ENCODE assay signal across 28 mouse cellular contexts in the genomic region with DNA sequence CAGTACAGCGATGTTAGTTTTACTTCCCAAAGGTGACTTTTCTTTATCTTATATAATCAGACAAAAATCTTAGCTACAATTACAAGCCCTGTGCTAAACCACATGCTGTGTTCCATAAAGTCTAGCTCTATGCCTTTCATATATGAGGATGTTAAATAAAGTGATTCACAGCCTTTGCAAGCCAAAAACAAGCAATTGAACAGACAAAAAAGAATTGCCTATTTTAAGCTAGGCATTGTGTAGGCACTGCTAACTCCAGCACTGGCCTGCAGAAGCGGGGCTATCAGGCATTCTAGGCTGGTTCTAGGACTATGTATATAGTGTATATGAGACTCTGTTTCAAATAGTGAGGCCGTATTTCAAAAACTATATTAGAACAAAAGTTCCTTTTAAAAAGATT.
"Had no signal": no experiment of that assay in that cellular context is flagged by ENCODE, and none has a peak within 500 bp of the region (broad histone marks: within the 10 kb centered on the region; RNA-seq: fewer than 3 reads in every experiment).

No protein-coding gene starts in this region.

- ATAC-seq: forebrain, embryonic 13.5 days; forebrain, embryonic 14.5 days; forebrain, embryonic 15.5 days; forebrain, embryonic 16.5 days; forebrain, postnatal 0 days had no signal

- H3K36me3 ChIP-seq: embryonic facial prominence, embryonic 10.5 days; embryonic facial prominence, embryonic 12.5 days; embryonic facial prominence, embryonic 13.5 days; embryonic facial prominence, embryonic 15.5 days; forebrain, embryonic 10.5 days; forebrain, embryonic 15.5 days; heart, embryonic 10.5 days had no signal

- H3K4me2 ChIP-seq: embryonic facial prominence, embryonic 12.5 days; embryonic facial prominence, embryonic 13.5 days; embryonic facial prominence, embryonic 15.5 days; forebrain, embryonic 13.5 days; forebrain, embryonic 15.5 days had no signal

- H3K4me1 ChIP-seq: embryonic facial prominence, embryonic 12.5 days; embryonic facial prominence, embryonic 13.5 days; embryonic facial prominence, embryonic 15.5 days; forebrain, embryonic 10.5 days; forebrain, embryonic 13.5 days; forebrain, embryonic 15.5 days; heart, embryonic 10.5 days had no signal

- H3K9me3 ChIP-seq: forebrain, embryonic 15.5 days; heart, embryonic 10.5 days had no signal

- H3K4me3 ChIP-seq: embryonic facial prominence, embryonic 10.5 days; embryonic facial prominence, embryonic 12.5 days; embryonic facial prominence, embryonic 13.5 days; embryonic facial prominence, embryonic 15.5 days; erythroblast, embryonic 14.5 days; forebrain, embryonic 10.5 days; forebrain, embryonic 13.5 days; forebrain, embryonic 15.5 days; gastrocnemius, adult 2 months; heart, adult 2 months; heart, embryonic 10.5 days had no signal

- DNase-seq: cerebellum, adult 8-10 months; cerebellum, adult 9-10 months; cerebellum, adult 9-11 months; cerebellum, postnatal 10 days; cerebellum, postnatal 14 days; cerebellum, postnatal 25 days; cerebellum, postnatal 36 days; embryo, embryonic 11 days; forebrain, postnatal 0 days; gastrocnemius, adult 2 months; gastrocnemius, postnatal 10 days; gastrocnemius, postnatal 14 days; gastrocnemius, postnatal 25 days; gastrocnemius, postnatal 36 days; heart, adult 11 months; heart, adult 18-20 months; heart, adult 2 months had no signal

- H3K27ac ChIP-seq: embryonic facial prominence, embryonic 10.5 days; embryonic facial prominence, embryonic 12.5 days; embryonic facial prominence, embryonic 13.5 days; embryonic facial prominence, embryonic 15.5 days; forebrain, embryonic 10.5 days; forebrain, embryonic 13.5 days; forebrain, embryonic 15.5 days; gastrocnemius, adult 2 months; heart, adult 2 months; heart, embryonic 10.5 days had no signal

- H3K27me3 ChIP-seq: embryonic facial prominence, embryonic 15.5 days; forebrain, embryonic 13.5 days; forebrain, embryonic 15.5 days had no signal

- H3K9ac ChIP-seq: embryonic facial prominence, embryonic 12.5 days; embryonic facial prominence, embryonic 13.5 days; embryonic facial prominence, embryonic 15.5 days; forebrain, embryonic 13.5 days; forebrain, embryonic 15.5 days; forebrain, postnatal 0 days had no signal
